Mouse (Mus musculus): ENCODE data around the gene Spats1.

DNA sequence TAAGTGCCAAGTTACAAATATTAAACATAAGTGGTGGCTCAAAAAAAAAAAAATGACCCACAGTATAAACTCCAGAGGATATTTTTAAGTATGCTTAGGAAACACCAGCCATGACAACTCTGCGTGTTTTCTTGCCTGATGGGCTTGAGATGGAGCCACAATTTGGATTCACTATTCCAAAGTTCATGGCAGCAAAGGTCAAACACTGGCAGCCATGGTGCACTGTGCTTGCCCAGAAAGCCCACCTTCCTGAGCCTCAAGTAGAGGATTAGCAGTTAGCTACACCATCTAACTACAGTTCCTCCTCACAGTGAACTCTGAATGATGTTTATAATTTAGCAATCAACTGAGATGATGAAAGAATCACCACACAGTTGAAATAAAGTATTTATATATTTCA, 73.1 kb downstream of the Spats1 start:
- TF ChIP-seq POLR2A (IDR thresholded peaks at IDR 0.05; ENCODE audit: insufficient read depth, low read length) (no peak), CTCF (IDR thresholded peaks at IDR 0.05; ENCODE audit: low read depth, low read length) (no peak), EP300 (IDR thresholded peaks at IDR 0.05; ENCODE audit: insufficient read depth, low read depth, low read length) (no peak)

All from ES-Bruce4 (cell line).